Mouse (Mus musculus) embryonic facial prominence, embryonic 11.5 days (tissue): ENCODE results near the gene Hmgcs2. TPM values are rescaled to one million over a fixed set of nuclear protein-coding genes. Genes with fewer than 3 reads are reported as not detected.

Experiments used
- ATAC-seq: fragments of 200-750 bp; cut with Nextera tagmentation; replicated peaks from 2 replicates; pipeline ENCODE4 v1.8.0; 2017; ENCODE audit warnings: low read depth; ENCODE audit not compliant: insufficient number of reproducible peaks, low FRiP score, low TSS enrichment
- DNase-seq: peaks from one replicate; pipeline ENCODE4 v3.0.0-alpha.2; 2015; ENCODE audit warnings: low spot score
- H3K27ac ChIP-seq: fragments of 300-500 bp; sonication (generic); replicated peaks from 2 replicates; pipeline ENCODE4 v1.5.1; 2014; ENCODE audit warnings: mild to moderate bottlenecking, low read depth, low read length, control low read depth
- H3K27me3 ChIP-seq: fragments of 300-500 bp; sonication (generic); 2 replicates; pipeline ENCODE4 v1.6.1; 2014; ENCODE audit warnings: mild to moderate bottlenecking, low read length, moderate library complexity, mixed read lengths; ENCODE audit not compliant: control insufficient read depth, insufficient read depth
- H3K36me3 ChIP-seq: fragments of 300-500 bp; sonication (generic); replicated peaks from 2 replicates; pipeline ENCODE4 v1.6.1; 2014; ENCODE audit warnings: low read depth, mild to moderate bottlenecking, low read length, moderate library complexity, mixed read lengths; ENCODE audit not compliant: control insufficient read depth, insufficient read depth
- H3K4me1 ChIP-seq: fragments of 300-500 bp; sonication (generic); 2 replicates; pipeline ENCODE4 v1.6.1; 2014; ENCODE audit warnings: low read length, mixed read lengths; ENCODE audit not compliant: control insufficient read depth, insufficient read depth
- H3K4me2 ChIP-seq: fragments of 300-500 bp; sonication (generic); 2 replicates; pipeline ENCODE4 v1.6.1; 2014; ENCODE audit warnings: low read depth, mild to moderate bottlenecking, control low read depth, low read length, moderate library complexity
- H3K4me3 ChIP-seq: fragments of 300-500 bp; sonication (generic); 2 replicates; pipeline ENCODE4 v1.5.1; 2014; ENCODE audit warnings: low read depth, low read length, control low read depth
- H3K9ac ChIP-seq: fragments of 300-500 bp; sonication (generic); replicated peaks from 2 replicates; pipeline ENCODE4 v1.6.1; 2014; ENCODE audit warnings: mild to moderate bottlenecking, control low read depth, low read length
- H3K9me3 ChIP-seq: fragments of 300-500 bp; sonication (generic); replicated peaks from 2 replicates; pipeline ENCODE4 v1.6.1; 2016; ENCODE audit warnings: mild to moderate bottlenecking, low read length, inconsistent platforms, mixed read lengths; ENCODE audit not compliant: control insufficient read depth
- whole genome bisulfite sequencing: fragments of 180-500 bp; shearing (Covaris S2); extraction: QIAGEN DNeasy Blood & Tissue Kit; methylation state at CpG from one replicate; pipeline ENCODE4 v1.1.7; 2014; 5-methylcytosine and 5-hydroxymethylcytosine counted together
- polyA plus RNA-seq: library from polyadenylated mRNA; unstranded; fragments of >200 nt; fragmentation: Nextera tagmentation; extraction: Ambion mirVana; gene quantifications from 2 replicates; pipeline ENCODE4 v1.2.1, GENCODE M21; 2014

Hmgcs2 gene
- polyA plus RNA-seq, 1 experiment from 2014 or later = 1.7 TPM

- 82% methylated on average over 3 of the region's 3 CpGs for WGBS
- H3K36me3 ChIP-seq = no peaks in the 10 kb centered on the region
- no peak overlapping the region for H3K4me2 ChIP-seq
- no peaks in the 10 kb centered on the region for H3K4me1 ChIP-seq
- no peak for DNase-seq
- no peak overlapping the region for H3K9ac ChIP-seq
- no peak overlapping the region for H3K27ac ChIP-seq
- no peak overlapping the region for H3K4me3 ChIP-seq
- H3K27me3 ChIP-seq = no peaks in the 10 kb centered on the region; the same call in 1 of the 2 replicates
- no peak for ATAC-seq
- no peaks in the 10 kb centered on the region for H3K9me3 ChIP-seq
Measured at GRCm38 (mm10) chr3:98343235-98343634, 63.0 kb downstream of the Hmgcs2 start.

- Histone ChIP-seq H3K9me3 (no peaks in the 10 kb centered on the region), H3K9ac (no peak overlapping the region), H3K27ac (no peak overlapping the region), H3K36me3 (no peaks in the 10 kb centered on the region), H3K4me3 (no peak overlapping the region), H3K4me2 (no peak overlapping the region), H3K27me3 (no peaks in the 10 kb centered on the region; the same call in 1 of the 2 replicates), H3K4me1 (no peaks in the 10 kb centered on the region)
- WGBS = 85% methylated on average over 6 of the region's 6 CpGs
- DNase-seq (no peak), ATAC-seq (no peak)
Measured at GRCm38 (mm10) chr3:98348106-98348505, 67.9 kb downstream of the Hmgcs2 start.

- no peak overlapping the region for H3K27ac ChIP-seq
- peak; percentile 29 for DNase-seq
- no peak for ATAC-seq
- H3K4me3 ChIP-seq = no peak overlapping the region
- H3K4me1 ChIP-seq = no peaks in the 10 kb centered on the region
- WGBS = 19% methylated on average over 8 of the region's 8 CpGs
- H3K4me2 ChIP-seq = no peak overlapping the region
- no peaks in the 10 kb centered on the region; the same call in 1 of the 2 replicates for H3K27me3 ChIP-seq
- H3K36me3 ChIP-seq = no peaks in the 10 kb centered on the region
- H3K9ac ChIP-seq = no peak overlapping the region
- no peaks in the 10 kb centered on the region for H3K9me3 ChIP-seq
Measured at GRCm38 (mm10) chr3:98348705-98349104, 68.5 kb downstream of the Hmgcs2 start.

GRCm38 (mm10) chr3:98353892-98354291 is 73.7 kb downstream of the Hmgcs2 start:
- H3K9ac ChIP-seq = no peak overlapping the region
- H3K4me1 ChIP-seq = no peaks in the 10 kb centered on the region
- H3K36me3 ChIP-seq = no peaks in the 10 kb centered on the region
- ATAC-seq (no peak), DNase-seq (peak; percentile 90)
- H3K4me2 ChIP-seq = no peak overlapping the region
- 26% methylated on average over 7 of the region's 7 CpGs for WGBS
- H3K4me3 ChIP-seq = no peak overlapping the region
- H3K9me3 ChIP-seq = no peaks in the 10 kb centered on the region
- no peaks in the 10 kb centered on the region for H3K27me3 ChIP-seq
- H3K27ac ChIP-seq = no peak overlapping the region

- 52% methylated on average over 10 of the region's 10 CpGs for WGBS
- H3K36me3 ChIP-seq = no peaks in the 10 kb centered on the region
- DNase-seq = peak; percentile 51
- peak; percentile 67 for ATAC-seq
- H3K9ac ChIP-seq = no peak overlapping the region
- no peaks in the 10 kb centered on the region for H3K4me1 ChIP-seq
- H3K9me3 ChIP-seq = no peaks in the 10 kb centered on the region
- H3K27me3 ChIP-seq = no peaks in the 10 kb centered on the region
- no peak overlapping the region for H3K4me3 ChIP-seq
- H3K4me2 ChIP-seq = no peak overlapping the region
- no peak overlapping the region for H3K27ac ChIP-seq
Measured at GRCm38 (mm10) chr3:98355344-98356025, 75.2 kb downstream of the Hmgcs2 start.

- Histone ChIP-seq H3K36me3 (no peaks in the 10 kb centered on the region), H3K4me3 (no peak overlapping the region), H3K27ac (no peak overlapping the region), H3K4me2 (no peak overlapping the region), H3K27me3 (no peaks in the 10 kb centered on the region), H3K4me1 (no peaks in the 10 kb centered on the region), H3K9me3 (no peaks in the 10 kb centered on the region), H3K9ac (no peak overlapping the region)
- no peak for DNase-seq
- ATAC-seq = no peak; the same call in 1 of the 2 replicates
- 48% methylated on average over 6 of the region's 6 CpGs for WGBS
Measured at GRCm38 (mm10) chr3:98356026-98356365, 75.8 kb downstream of the Hmgcs2 start.

- Histone ChIP-seq H3K27ac (no peak overlapping the region), H3K9ac (no peak overlapping the region), H3K4me3 (no peak overlapping the region), H3K4me1 (no peaks in the 10 kb centered on the region), H3K36me3 (no peaks in the 10 kb centered on the region), H3K27me3 (no peaks in the 10 kb centered on the region), H3K4me2 (no peak overlapping the region), H3K9me3 (no peaks in the 10 kb centered on the region)
- no peak for ATAC-seq
- 67% methylated on average over 3 of the region's 3 CpGs for whole genome bisulfite sequencing
- DNase-seq = no peak
Measured at GRCm38 (mm10) chr3:98356632-98357370, 76.6 kb downstream of the Hmgcs2 start.
